Mouse (Mus musculus) 3T3-L1 (cell line): ENCODE data around the gene Ptprh.
"Not testable (repeated sequence)": the region's sequence is repeated elsewhere in the genome, so short reads cannot be mapped to it uniquely, and the experiment has no call there.

Experiments used
- DNase-seq: peaks from one replicate; pipeline ENCODE4 v3.0.0-alpha.2; 2015; ENCODE audit warnings: low read depth, low spot score

Gene Ptprh

GRCm38 (mm10) chr7:4602969-4603368 lies 872 bp downstream of the Ptprh start:
- no peak for DNase-seq

DNA sequence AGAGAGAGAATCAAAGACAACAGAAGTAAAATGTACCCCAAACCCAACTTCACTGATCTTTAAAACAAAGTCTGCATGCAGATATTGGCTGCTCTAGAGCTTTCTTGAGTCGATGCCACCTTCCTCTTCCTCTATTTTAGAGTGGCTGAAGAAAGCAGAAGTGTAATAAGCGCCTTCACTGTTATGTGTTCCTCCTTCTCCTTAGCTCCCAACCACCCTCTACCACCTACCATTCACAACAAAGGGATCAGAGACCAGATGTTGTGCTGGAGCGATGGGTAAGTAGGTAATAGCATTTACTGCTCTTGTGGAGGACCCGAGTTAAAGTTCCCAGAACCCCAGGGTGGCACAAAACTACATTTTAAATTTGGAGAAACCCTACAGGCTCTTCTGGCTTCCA lies 6.8 kb downstream of the Ptprh start:
- not testable (repeated sequence) for DNase-seq

DNA sequence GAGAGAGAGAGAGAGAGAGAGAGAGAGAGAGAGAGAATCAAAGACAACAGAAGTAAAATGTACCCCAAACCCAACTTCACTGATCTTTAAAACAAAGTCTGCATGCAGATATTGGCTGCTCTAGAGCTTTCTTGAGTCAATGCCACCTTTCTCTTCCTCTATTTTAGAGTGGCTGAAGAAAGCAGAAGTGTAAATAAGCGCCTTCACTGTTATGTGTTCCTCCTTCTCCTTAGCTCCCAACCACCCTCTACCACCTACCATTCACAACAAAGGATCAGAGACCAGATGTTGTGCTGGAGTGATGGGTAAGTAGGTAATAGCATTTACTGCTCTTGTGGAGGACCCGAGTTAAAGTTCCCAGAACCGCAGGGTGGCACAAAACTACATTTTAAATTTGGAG lies 22.4 kb downstream of the Ptprh start:
- not testable (repeated sequence) for DNase-seq

- not testable (repeated sequence) for DNase-seq
Observed at GRCm38 (mm10) chr7:4572361-4572760, 31.5 kb downstream of the Ptprh start.

DNA sequence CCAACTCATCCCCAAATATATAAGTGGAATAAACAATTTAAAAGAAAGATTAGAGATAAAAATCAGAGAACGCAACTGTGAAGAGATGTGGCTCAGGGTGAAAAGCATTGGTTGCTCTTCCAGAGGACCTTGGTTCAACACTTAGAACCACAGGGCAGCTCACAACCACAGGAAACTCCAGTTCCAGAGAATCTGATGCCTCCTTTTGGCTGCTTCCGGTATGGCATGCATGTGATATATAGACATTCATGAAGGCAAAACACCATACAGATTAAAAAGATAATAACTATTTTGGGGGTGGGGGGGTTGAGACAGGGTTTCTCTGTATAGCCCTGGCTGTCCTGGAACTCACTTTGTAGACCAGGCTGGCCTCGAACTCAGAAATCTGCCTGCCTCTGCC lies 41.2 kb downstream of the Ptprh start:
- peak; percentile 11 for DNase-seq

- DNase-seq: no peak
Observed at GRCm38 (mm10) chr7:4557167-4557560, 46.7 kb downstream of the Ptprh start.

DNA sequence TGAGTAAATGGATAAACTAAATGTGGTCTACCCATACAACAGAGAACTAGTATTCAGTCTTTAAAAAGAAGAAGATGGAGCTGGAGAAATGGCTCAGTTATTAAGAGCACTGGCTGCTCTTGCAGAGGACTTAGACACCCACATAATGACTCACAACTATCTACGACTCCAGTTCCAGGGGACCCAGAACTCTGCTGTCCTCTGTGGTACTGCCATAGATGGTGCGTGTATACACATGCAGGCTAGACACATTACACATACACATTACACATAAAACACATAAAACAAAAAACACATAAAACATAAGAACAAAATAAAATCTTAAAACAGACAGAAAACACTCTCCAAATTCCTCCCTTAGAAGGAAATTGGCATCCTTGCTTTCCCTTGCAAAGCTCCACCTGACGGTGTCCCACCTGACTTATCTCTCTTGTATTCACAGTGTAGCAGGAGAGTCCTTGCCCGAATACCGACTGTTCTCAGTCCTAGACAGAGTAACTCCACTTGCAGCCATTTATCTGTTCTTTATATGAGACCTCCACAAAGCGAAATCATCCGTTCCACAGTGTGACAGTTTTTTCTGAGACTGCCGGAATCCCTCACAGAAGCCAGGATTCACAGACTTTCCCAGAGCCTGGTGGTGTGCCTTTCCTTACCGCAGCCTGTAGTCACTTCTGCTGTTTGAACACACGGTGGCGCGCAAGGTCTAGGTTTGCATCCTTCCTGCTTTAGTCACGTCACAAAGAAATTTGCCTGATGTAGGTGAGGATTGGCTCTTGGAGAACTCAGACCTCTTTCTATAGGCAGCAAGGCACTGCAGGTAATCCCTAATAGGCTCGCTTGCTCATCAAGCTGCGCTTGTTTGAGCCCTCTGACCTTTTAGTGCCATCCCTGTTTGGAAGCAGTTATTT lies 47.3 kb downstream of the Ptprh start:
- DNase-seq: peak; percentile 90

DNA sequence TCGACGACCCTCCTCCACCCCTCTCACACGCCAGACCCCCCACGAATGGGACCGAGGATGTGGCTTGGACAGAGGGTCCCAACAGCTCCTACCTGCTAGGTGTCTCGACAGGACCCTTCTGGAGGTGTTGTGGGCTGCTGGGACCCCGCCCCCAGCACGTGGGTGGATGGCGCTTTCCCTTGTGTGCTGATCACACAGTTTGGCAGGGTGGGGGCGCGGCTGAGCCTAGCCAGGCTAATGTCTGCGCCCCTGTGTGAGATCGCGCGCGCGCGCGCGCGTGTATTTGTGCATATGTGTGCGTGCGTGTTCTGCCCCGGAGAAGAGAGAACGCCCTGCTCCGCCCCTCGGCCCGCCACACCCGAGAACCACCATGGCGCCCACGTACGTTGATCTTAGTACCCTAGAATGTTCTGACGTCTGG lies 56.6 kb downstream of the Ptprh start, which contains the start of gene Syt5:
Gene Syt5 (minus strand): TSS at position 321 of the 421 bp plus-strand sequence.
- no peak for DNase-seq

- DNase-seq: no peak
Observed at GRCm38 (mm10) chr7:4546591-4547131, 57.2 kb downstream of the Ptprh start.

DNA sequence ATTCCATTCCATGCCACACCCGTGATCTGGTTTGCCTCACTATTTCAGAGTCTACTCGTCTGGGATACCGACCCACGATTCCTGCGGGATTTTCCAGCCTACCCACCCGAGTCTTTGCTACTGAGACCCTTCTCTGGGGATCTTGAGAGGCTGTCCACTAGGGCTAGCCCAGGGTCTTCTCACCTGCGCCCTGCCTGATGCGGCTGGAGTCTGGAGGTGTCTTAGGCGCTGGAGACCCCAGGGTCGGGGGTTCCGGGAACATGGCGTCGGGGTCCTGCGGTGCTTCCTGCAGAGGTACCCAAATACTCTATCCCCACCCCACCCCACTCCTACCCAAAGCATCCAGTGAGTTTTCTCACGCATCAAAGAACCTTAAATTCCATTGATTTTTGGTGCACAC lies 57.8 kb downstream of the Ptprh start:
- DNase-seq: no peak

- no peak for DNase-seq
Observed at GRCm38 (mm10) chr7:4542013-4542412, 61.8 kb downstream of the Ptprh start.

DNA sequence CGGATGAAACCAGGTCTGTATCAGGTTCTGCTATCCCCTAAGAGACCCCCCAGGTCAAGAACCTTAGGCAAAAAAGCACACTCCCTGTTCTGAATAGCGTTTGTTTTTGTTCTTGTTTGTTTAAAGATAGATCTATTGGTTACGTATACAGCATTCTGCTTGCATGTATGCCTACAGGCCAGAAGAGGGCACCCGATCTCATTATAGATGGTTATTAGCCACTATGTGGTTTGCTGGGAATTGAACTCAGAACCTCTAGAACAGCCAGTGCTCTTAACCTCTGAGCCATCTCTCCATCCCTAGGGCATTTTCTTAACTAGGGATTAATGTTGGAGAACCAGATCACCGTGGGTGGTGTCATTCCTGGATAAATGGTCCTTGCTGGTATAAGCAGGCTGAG lies 62.5 kb downstream of the Ptprh start:
- no peak for DNase-seq

- no peak for DNase-seq
Observed at GRCm38 (mm10) chr7:4539019-4539418, 64.8 kb downstream of the Ptprh start.

DNA sequence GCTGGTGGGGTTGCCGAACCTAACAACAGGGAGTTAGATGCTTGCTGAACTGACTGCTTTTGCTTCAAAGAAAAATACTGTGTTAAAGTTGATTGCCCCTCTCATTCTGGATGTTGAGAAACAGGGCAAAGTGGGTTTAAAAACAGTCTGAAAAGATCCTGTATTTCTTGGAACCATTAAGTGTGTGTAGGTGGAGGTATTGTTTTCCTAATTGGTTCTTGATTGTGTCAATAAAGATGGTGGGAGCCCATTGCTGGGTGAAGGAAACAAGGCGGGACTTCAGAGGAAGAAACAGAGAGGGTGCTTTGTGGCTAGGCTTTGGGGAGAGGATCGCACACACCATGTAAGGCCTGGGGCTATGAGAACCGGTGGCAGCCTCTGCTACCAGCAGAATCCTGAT lies 66.7 kb downstream of the Ptprh start:
- no peak for DNase-seq

GRCm38 (mm10) chr7:4536369-4536768 lies 67.5 kb downstream of the Ptprh start:
- DNase-seq: no peak

- DNase-seq: peak; percentile 73
Observed at GRCm38 (mm10) chr7:4532005-4532729, 71.7 kb downstream of the Ptprh start, which contains the start of gene Dnaaf3. Gene Dnaaf3 (minus strand): TSS chr7:4532453.

DNA sequence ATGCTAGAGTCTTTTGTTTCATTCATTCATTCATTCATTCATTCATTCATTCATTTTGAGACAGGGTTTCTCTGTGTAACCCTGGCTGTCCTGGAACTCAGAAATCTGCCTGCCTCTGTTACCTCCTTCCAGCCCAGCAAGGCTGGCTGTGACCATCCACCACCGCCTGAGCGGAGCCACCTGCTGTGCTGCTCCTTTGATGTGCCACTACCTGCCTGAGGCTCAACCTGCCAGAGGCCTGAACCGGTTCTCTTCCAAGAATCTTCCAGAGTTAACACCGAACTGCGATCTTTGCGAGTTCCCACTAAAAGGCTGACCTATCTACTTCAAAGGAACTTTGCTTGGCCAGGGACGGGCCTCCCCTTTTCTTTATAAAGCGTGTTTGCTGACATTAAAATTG lies 73.7 kb downstream of the Ptprh start:
- not testable (repeated sequence) for DNase-seq

GRCm38 (mm10) chr7:4527302-4527689 lies 76.5 kb downstream of the Ptprh start:
- no peak for DNase-seq

DNA sequence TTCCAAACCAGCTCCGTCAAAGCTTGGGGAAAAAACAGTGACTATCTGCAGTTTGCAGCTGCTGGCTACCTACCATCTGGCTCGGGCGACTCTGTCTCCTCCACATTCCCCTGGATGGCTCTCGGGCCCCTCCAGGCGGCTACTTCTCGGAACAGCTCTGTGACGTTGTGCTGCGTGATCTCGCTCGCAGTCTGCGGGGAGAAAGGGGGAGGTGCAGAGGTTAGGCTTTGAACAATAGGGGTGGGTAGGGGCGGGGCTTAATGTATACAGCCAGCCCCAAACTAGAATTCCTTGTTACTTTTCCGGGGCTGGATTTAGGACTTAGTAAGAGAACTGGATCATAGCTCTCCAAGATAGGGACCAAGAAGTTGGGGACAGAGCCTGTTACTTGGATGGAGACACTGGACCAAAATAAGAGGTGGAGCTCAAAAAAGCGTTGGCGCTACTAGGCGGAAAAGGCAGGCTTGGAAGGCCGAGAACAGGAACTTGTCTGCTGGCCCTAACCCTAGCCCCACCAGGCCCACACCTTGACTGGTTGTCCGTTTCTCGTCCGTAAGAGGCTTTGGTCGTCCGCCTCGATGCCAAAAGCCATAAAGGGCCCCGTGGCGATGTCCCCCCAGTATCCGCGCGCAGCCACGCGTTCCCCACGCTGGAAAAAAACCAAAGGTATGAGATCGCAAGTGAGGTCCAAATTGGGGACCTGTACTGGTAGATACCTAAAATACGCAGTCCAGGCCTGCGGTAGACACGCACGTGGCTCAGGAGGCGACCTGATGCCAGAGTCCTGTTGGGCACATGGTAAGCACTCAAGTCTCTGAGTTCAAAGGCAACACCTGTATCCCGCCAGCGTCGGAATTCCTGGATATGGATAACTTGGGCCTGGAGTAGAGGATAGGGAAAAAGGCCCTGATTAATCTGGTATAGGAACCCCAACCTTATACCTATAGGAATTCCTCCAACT lies 77.2 kb downstream of the Ptprh start:
- DNase-seq: peak; percentile 53

- peak; percentile 59 for DNase-seq
Observed at GRCm38 (mm10) chr7:4524212-4524922, 79.5 kb downstream of the Ptprh start, which contains the start of gene Tnni3. Gene Tnni3 (minus strand): TSS chr7:4524229.
